ENCODE assay signal across 10 mouse cellular contexts in the genomic region with DNA sequence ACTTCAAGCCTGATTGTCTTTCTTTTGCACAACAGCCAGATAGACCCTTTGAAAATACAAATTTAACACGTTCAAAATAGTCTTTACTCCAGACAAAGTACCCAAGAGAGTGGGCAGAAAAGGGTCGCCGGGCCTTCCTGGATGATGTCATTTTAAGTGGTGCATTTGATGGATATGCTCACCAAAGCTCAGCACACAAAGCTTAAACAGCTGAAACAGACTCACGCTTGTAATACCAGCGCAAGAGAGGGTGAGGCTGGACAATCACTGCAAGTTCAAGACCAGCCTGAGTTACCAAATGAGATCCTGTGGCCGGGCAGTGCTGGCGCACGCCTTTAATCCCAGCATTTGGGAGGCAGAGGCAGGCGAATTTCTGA. TPM values are rescaled to one million over a fixed set of nuclear protein-coding genes. Genes with fewer than 3 reads are reported as not detected.
DNase-seq lines count a peak whose midpoint lies in the region; ATAC-seq and TF ChIP-seq lines count a peak whose summit lies in the region.
"Had no signal": no experiment of that assay in that cellular context is flagged by ENCODE, and none has a peak within 500 bp of the region (broad histone marks: within the 10 kb centered on the region; RNA-seq: fewer than 3 reads in every experiment).

No protein-coding gene starts in this region.

- WGBS in heart, postnatal 0 days = 37% methylated on average over 9 of the region's 9 CpGs
- 35% methylated on average over 9 of the region's 9 CpGs for WGBS in embryonic facial prominence, embryonic 15.5 days
- 23% methylated on average over 9 of the region's 9 CpGs for WGBS in midbrain, embryonic 15.5 days

- no peak overlapping the region for H3K4me3 ChIP-seq in heart, postnatal 0 days (ENCODE audit: low read depth, low read length)
- H3K4me3 ChIP-seq in embryonic facial prominence, embryonic 15.5 days (replicated peaks) = peak overlapping the region; percentile 79
- peak overlapping the region; percentile 55 for H3K4me3 ChIP-seq in midbrain, embryonic 15.5 days

- no peak overlapping the region for H3K27ac ChIP-seq in heart, postnatal 0 days (ENCODE audit: low read depth)
- H3K27ac ChIP-seq in embryonic facial prominence, embryonic 15.5 days (replicated peaks) = 0 out of 2 replicates have a peak overlapping the region, but pooled peaks have one; percentile 8
- peak overlapping the region; percentile 84 for H3K27ac ChIP-seq in midbrain, embryonic 15.5 days

- no peak for DNase-seq in heart, postnatal 0 days (ENCODE audit: low spot score)
- no peak for DNase-seq in heart, postnatal 4 days
- no peak for DNase-seq in ovary, postnatal 10 days (ENCODE audit: low spot score)
- DNase-seq in layer of hippocampus, postnatal 25 days (ENCODE audit: extremely low spot score in 1 of 2, low spot score in 1 of 2) = no peak
- no peak for DNase-seq in gastrocnemius, adult 18-20 months (ENCODE audit: low spot score)

- no peaks in the 10 kb centered on the region for H3K36me3 ChIP-seq in heart, postnatal 0 days (replicated peaks; ENCODE audit: control insufficient read depth, insufficient read depth, low read length)
- H3K36me3 ChIP-seq in embryonic facial prominence, embryonic 15.5 days = peaks cover 17% of the 10 kb centered on the region
- no peaks in the 10 kb centered on the region for H3K36me3 ChIP-seq in midbrain, embryonic 15.5 days (replicated peaks)

- no peak for TF ChIP-seq EP300 in heart, postnatal 0 days (IDR thresholded peaks at IDR 0.05; ENCODE audit: low read depth)

- peaks cover 10% of the 10 kb centered on the region for H3K4me1 ChIP-seq in heart, postnatal 0 days (ENCODE audit: control insufficient read depth, insufficient read depth)
- H3K4me1 ChIP-seq in embryonic facial prominence, embryonic 15.5 days = peaks cover 26% of the 10 kb centered on the region
- H3K4me1 ChIP-seq in midbrain, embryonic 15.5 days = peaks cover 43% of the 10 kb centered on the region

- no peak overlapping the region for H3K9ac ChIP-seq in heart, postnatal 0 days (replicated peaks; ENCODE audit: low read depth, low read length)
- no peak overlapping the region for H3K9ac ChIP-seq in embryonic facial prominence, embryonic 15.5 days
- no peak overlapping the region for H3K9ac ChIP-seq in midbrain, embryonic 15.5 days

- no peaks in the 10 kb centered on the region for H3K27me3 ChIP-seq in heart, postnatal 0 days (ENCODE audit: control insufficient read depth, insufficient read depth, low read length)
- H3K27me3 ChIP-seq in embryonic facial prominence, embryonic 15.5 days = no peaks in the 10 kb centered on the region
- H3K27me3 ChIP-seq in midbrain, embryonic 15.5 days (replicated peaks) = no peaks in the 10 kb centered on the region

- no peak for ATAC-seq in heart, postnatal 0 days (ENCODE audit: insufficient read depth, low read depth)
- ATAC-seq in embryonic facial prominence, embryonic 15.5 days (ENCODE audit: insufficient number of reproducible peaks, low FRiP score, low TSS enrichment, low read depth) = peak; percentile 9; the same call in 1 of the 2 replicates
- peak; percentile 10 for ATAC-seq in inflammation-experienced regulatory T-cells, adult 6 months
- peak; percentile 57; the same call in 1 of the 2 replicates for ATAC-seq in midbrain, embryonic 15.5 days (replicated peaks)

- H3K9me3 ChIP-seq in heart, postnatal 0 days (replicated peaks; ENCODE audit: control insufficient read depth, low read length) = no peaks in the 10 kb centered on the region
- no peaks in the 10 kb centered on the region for H3K9me3 ChIP-seq in embryonic facial prominence, embryonic 15.5 days (replicated peaks)
- no peaks in the 10 kb centered on the region for H3K9me3 ChIP-seq in midbrain, embryonic 15.5 days

- no peak for TF ChIP-seq CTCF in heart, postnatal 0 days (IDR thresholded peaks at IDR 0.05; ENCODE audit: low read depth)

- 0 out of 2 replicates have a peak overlapping the region, but pooled peaks have one; percentile 9 for H3K4me2 ChIP-seq in heart, postnatal 0 days (ENCODE audit: low read depth, low read length)
- H3K4me2 ChIP-seq in embryonic facial prominence, embryonic 15.5 days (replicated peaks) = peak overlapping the region; percentile 93
- H3K4me2 ChIP-seq in midbrain, embryonic 15.5 days = peak overlapping the region; percentile 85

RNA-seq across cellular contexts. Expression of a gene that starts 0.4 kb away (rescaled TPM):
- 8.4 and 14.8 TPM in 2 replicates for total RNA-seq in heart, postnatal 0 days (2014; rRNA removed; ENCODE audit: low replicate concordance)
- 315 and 321 TPM in 2 replicates for polyA plus RNA-seq in heart, postnatal 0 days (2015; fragmentation: Nextera tagmentation; extraction: Ambion mirVana)
- total RNA-seq in heart, postnatal 4 days (2021) = 1 to 10 TPM; 7.9 to 9.1 TPM
- polyA plus RNA-seq in embryonic facial prominence, embryonic 15.5 days (2015; fragmentation: Nextera tagmentation; extraction: Ambion mirVana) = 64.2 and 65.3 TPM in 2 replicates
- 10 to 100 TPM; 17.4 to 28.3 (median 22.6) TPM for polyA plus RNA-seq in inflammation-experienced regulatory T-cells, adult 6 months (2017; shearing (Covaris generic))
- 81.5 and 83.1 TPM in 2 replicates for polyA plus RNA-seq in midbrain, embryonic 15.5 days (2015; fragmentation: Nextera tagmentation; extraction: Ambion mirVana)
- 10 to 100 TPM; 48.0 to 52.8 TPM for total RNA-seq in layer of hippocampus, postnatal 25 days (2021)
- 1 to 10 TPM; 5.8 to 7.2 TPM for total RNA-seq in gastrocnemius, adult 18-20 months (2021)

RNA-seq across cellular contexts. Expression of a gene that starts 10.1 kb away (rescaled TPM):
- 2.0 and 2.8 TPM in 2 replicates for total RNA-seq in heart, postnatal 0 days (2014; rRNA removed; ENCODE audit: low replicate concordance)
- 7.7 and 7.9 TPM in 2 replicates for polyA plus RNA-seq in heart, postnatal 0 days (2015; fragmentation: Nextera tagmentation; extraction: Ambion mirVana)
- 1 to 10 TPM; 6.3 to 8.8 TPM for total RNA-seq in heart, postnatal 4 days (2021)
- 17.5 and 19.3 TPM in 2 replicates for polyA plus RNA-seq in embryonic facial prominence, embryonic 15.5 days (2015; fragmentation: Nextera tagmentation; extraction: Ambion mirVana)
- not detected for polyA plus RNA-seq in inflammation-experienced regulatory T-cells, adult 6 months (2017; shearing (Covaris generic))
- 248 and 250 TPM in 2 replicates for polyA plus RNA-seq in midbrain, embryonic 15.5 days (2015; fragmentation: Nextera tagmentation; extraction: Ambion mirVana)
- total RNA-seq in layer of hippocampus, postnatal 25 days (2021) = 10 to 100 TPM; 89.9 to 90.2 TPM
- 1 to 10 TPM; 1.0 to 1.5 TPM for total RNA-seq in gastrocnemius, adult 18-20 months (2021)

RNA-seq across cellular contexts. Expression of a gene that starts 34.3 kb away (rescaled TPM):
- total RNA-seq in heart, postnatal 0 days (2014; rRNA removed; ENCODE audit: low replicate concordance) = 19.8 and 27.0 TPM in 2 replicates
- polyA plus RNA-seq in heart, postnatal 0 days (2015; fragmentation: Nextera tagmentation; extraction: Ambion mirVana) = 17.8 and 19.1 TPM in 2 replicates
- total RNA-seq in heart, postnatal 4 days (2021) = 10 to 100 TPM; 21.1 to 22.2 TPM
- 35.9 and 39.6 TPM in 2 replicates for polyA plus RNA-seq in embryonic facial prominence, embryonic 15.5 days (2015; fragmentation: Nextera tagmentation; extraction: Ambion mirVana)
- 10 to 100 TPM in 2 of 3 experiments, 1 to 10 TPM in 1; 9.3 to 33.3 (median 11.7) TPM for polyA plus RNA-seq in inflammation-experienced regulatory T-cells, adult 6 months (2017; shearing (Covaris generic))
- 84.3 and 89.9 TPM in 2 replicates for polyA plus RNA-seq in midbrain, embryonic 15.5 days (2015; fragmentation: Nextera tagmentation; extraction: Ambion mirVana)
- 100 to 1,000 TPM; 209 to 227 TPM for total RNA-seq in layer of hippocampus, postnatal 25 days (2021)
- total RNA-seq in gastrocnemius, adult 18-20 months (2021) = 10 to 100 TPM; 14.1 to 16.7 TPM

RNA-seq across cellular contexts. Expression of a gene that starts 53.9 kb away (rescaled TPM):
- total RNA-seq in heart, postnatal 0 days (2014; rRNA removed; ENCODE audit: low replicate concordance) = not detected in 2 replicates
- not detected in 2 replicates for polyA plus RNA-seq in heart, postnatal 0 days (2015; fragmentation: Nextera tagmentation; extraction: Ambion mirVana)
- total RNA-seq in heart, postnatal 4 days (2021) = not detected
- polyA plus RNA-seq in embryonic facial prominence, embryonic 15.5 days (2015; fragmentation: Nextera tagmentation; extraction: Ambion mirVana) = not detected in 2 replicates
- polyA plus RNA-seq in inflammation-experienced regulatory T-cells, adult 6 months (2017; shearing (Covaris generic)) = not detected
- polyA plus RNA-seq in midbrain, embryonic 15.5 days (2015; fragmentation: Nextera tagmentation; extraction: Ambion mirVana) = not detected in 2 replicates
- not detected for total RNA-seq in layer of hippocampus, postnatal 25 days (2021)
- not detected for total RNA-seq in gastrocnemius, adult 18-20 months (2021)
- polyA plus RNA-seq: brain, embryonic 14.5 days; small intestine, adult 2 months had no signal

RNA-seq across cellular contexts. Expression of a gene that starts 54.3 kb away (rescaled TPM):
- total RNA-seq in heart, postnatal 0 days (2014; rRNA removed; ENCODE audit: low replicate concordance) = 2,020 and 2,039 TPM in 2 replicates
- polyA plus RNA-seq in heart, postnatal 0 days (2015; fragmentation: Nextera tagmentation; extraction: Ambion mirVana) = 1,019 and 1,040 TPM in 2 replicates
- 1,000 to 10,000 TPM; 1,419 to 1,465 TPM for total RNA-seq in heart, postnatal 4 days (2021)
- 156 and 164 TPM in 2 replicates for polyA plus RNA-seq in embryonic facial prominence, embryonic 15.5 days (2015; fragmentation: Nextera tagmentation; extraction: Ambion mirVana)
- 100 to 1,000 TPM in 1 of 3 experiments, 10 to 100 TPM in 2; 83.2 to 115 (median 93.9) TPM for polyA plus RNA-seq in inflammation-experienced regulatory T-cells, adult 6 months (2017; shearing (Covaris generic))
- polyA plus RNA-seq in midbrain, embryonic 15.5 days (2015; fragmentation: Nextera tagmentation; extraction: Ambion mirVana) = 265 and 271 TPM in 2 replicates
- total RNA-seq in layer of hippocampus, postnatal 25 days (2021) = 100 to 1,000 TPM; 475 to 495 TPM
- 1,000 to 10,000 TPM; 1,165 to 1,199 TPM for total RNA-seq in gastrocnemius, adult 18-20 months (2021)

Comparison
In these comparisons a context has a peak if more than half of its experiments do, and no peak if none do; other contexts are left out.
1. H3K4me2 ChIP-seq: peak in every context shown above with its lines; median percentile 93 in embryonic facial prominence, embryonic 15.5 days; 85 in midbrain, embryonic 15.5 days; 9 in heart, postnatal 0 days.
2. RNA of a gene that starts 10.1 kb away (total RNA-seq): 89.9 to 90.2 TPM in layer of hippocampus, postnatal 25 days; 6.3 to 8.8 TPM in heart, postnatal 4 days, 2.0 to 2.8 TPM in heart, postnatal 0 days and 1.0 to 1.5 TPM in gastrocnemius, adult 18-20 months; every median in the first group is over 4 times any median in the second.